Mouse (Mus musculus) T-helper 1 cell (primary cell): ENCODE measurements around the gene Gm3667.
"Not testable (repeated sequence)": the region's sequence is repeated elsewhere in the genome, so short reads cannot be mapped to it uniquely, and the experiment has no call there.

Source experiments
- in situ Hi-C: fragments of 300-600 bp; cut with MboI, MseI; formaldehyde crosslinking; loops from one replicate; pipeline ENCODE4 v1.15.1; 2025; ENCODE audit warnings: high pct_unique_total_duplicates

Gene Gm3667

DNA sequence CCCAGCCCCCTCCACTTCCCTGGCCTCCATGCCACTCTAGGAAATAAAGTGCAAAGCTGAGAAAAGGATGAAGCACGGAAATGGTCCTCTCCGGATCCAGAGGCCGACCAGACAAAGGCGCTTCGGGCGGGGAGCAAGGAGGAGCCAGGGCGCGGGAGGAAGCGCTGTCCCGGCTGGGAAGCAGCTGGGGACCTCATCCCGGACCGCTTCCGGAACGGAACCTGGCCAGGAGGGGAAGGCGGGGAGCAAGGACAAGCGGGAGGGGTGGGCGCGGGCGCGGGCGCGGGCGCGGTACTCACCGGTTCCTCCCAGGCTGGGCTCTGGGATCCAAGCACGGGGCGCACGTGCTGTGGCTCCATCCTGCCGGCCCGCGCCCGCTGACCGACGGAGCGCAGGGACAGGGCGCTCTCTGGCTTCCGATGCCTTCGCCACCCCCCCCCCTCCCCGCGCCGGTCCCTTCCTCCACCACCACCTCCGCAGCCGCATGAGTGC lies at the start of gene Gm3667:
Gene Gm3667, minus strand, starts transcription at position 442 of the 492 bp plus-strand sequence.
- in situ Hi-C loops = not testable (repeated sequence)

DNA sequence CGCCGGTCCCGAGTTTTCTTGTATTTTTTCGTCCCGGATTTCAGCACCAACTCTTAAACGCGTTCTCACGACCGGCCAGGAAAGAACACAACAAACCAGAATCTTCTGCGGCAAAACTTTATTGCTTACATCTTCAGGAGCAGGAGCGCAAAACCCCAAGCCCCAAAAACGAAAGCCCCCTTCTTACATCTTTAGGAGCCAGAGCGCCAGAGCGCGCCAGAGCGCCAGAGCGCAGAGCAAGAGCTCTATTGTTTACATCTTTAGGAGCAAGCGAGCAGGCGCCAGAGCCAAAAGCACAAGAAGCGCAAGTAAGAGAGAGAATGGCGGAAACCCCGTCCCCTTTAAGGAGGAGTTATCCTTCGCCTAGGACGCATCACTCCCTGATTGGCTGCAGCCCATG lies 10.1 kb upstream of the Gm3667 start:
- in situ Hi-C loops = loop anchor here (10.0 to 25.0 kb wide), 2 partner anchors 113 to 435 kb away; partner anchors contain the start of gene Gm5797

DNA sequence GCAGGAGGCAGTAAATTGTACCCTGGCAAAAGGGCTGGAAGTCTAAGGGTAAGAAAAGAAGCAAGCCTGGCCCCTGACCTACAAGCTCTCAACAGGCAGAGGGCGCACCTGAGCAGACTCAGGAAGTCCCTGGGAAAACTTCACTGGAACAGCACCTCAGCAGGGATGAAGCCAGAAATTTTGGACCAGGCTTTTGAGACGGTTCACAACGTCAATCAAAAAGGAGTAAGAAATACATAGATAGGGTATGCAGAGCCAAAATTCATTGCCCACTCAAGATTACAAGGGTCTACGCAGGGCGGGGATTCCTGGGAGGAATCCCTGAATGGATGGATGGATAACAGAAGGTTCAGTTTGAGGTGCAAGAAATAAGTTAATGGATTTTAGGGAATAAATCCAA lies 951 bp downstream of the Gm3667 start:
- in situ Hi-C loops = not testable (repeated sequence)

DNA sequence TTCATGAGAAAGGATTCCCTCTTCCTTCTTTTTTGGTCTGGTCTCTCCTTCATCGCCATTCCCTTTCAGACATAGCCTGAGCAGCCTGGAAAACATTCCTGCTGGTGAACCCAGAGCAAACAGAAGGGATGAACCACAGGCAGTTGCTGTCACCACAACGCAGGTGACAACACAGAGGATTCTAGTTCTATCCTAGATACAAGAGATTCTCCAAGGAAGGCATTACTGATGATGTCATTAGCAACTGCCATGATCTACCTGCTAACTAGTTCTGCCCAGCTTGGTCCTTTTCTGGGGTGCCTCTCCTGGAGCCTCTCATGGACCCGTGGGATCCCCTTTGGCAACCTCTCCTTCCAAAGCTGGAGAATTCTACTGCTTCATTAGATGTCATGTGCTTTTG lies 49.6 kb downstream of the Gm3667 start, which contains the start of gene Gm3642:
Gene Gm3642, minus strand, starts transcription at position 101 of the 400 bp plus-strand sequence.
- in situ Hi-C loops = not testable (repeated sequence)

DNA sequence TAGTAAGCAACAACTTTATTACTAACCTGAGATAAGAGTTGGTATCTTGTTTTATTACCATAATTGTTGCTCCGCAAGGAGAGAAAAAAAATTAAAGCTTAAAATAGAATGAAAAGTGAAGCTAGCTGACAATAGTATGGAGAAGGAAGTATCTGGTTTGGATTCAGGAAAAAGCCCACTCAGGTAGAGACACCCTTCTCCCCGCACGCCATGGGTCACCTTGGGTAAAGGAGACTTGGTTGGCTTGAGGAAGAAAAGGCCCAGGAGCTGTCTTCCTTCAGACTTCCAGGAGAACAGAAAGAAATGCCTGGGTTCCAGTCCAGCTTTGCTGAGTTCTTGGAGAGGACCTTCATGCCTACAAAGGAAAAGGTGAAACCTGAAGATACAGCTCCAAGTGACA lies 66.5 kb downstream of the Gm3667 start:
- in situ Hi-C loops = loop anchor here (10.0 kb wide), 2 partner anchors 618 to 1148 kb away; no protein-coding TSS in a partner anchor
